Mouse (Mus musculus) G1E (cell line): ENCODE results near the gene Itsn1. TPM values are rescaled to one million over a fixed set of nuclear protein-coding genes. Genes with fewer than 3 reads are reported as not detected.
A peak's percentile ranks its signal among the peaks of the same experiment; 100 is the strongest.

Source experiments
- ATAC-seq: 2 replicates; pipeline ENCODE4 v1.8.0; 2016; ENCODE audit warnings: mild to moderate bottlenecking; ENCODE audit not compliant: insufficient number of reproducible peaks, poor library complexity, low FRiP score, severe bottlenecking; ENCODE audit errors: extremely low read depth
- DNase-seq: peaks from one replicate; pipeline ENCODE4 v3.0.0; 2012; ENCODE audit warnings: low spot score
- H3K27me3 ChIP-seq: 2 replicates; pipeline ENCODE4 v1.6.1; 2012; ENCODE audit warnings: mild to moderate bottlenecking, low read length, inconsistent platforms; ENCODE audit not compliant: insufficient read depth
- H3K36me3 ChIP-seq: replicated peaks from 2 replicates; pipeline ENCODE3; 2012; ENCODE audit warnings: mild to moderate bottlenecking, inconsistent platforms
- H3K4me1 ChIP-seq: 2 replicates; pipeline ENCODE4 v1.6.1; 2012; ENCODE audit warnings: low read depth, low read length, inconsistent platforms, mixed read lengths; ENCODE audit not compliant: insufficient read depth
- H3K4me3 ChIP-seq: 2 replicates; pipeline ENCODE4 v1.5.1; 2012; ENCODE audit warnings: low read depth, mild to moderate bottlenecking, inconsistent platforms, low read length, moderate library complexity, mixed read lengths
- H3K9me3 ChIP-seq: replicated peaks from 2 replicates; pipeline ENCODE4 v1.6.1; 2012; ENCODE audit warnings: inconsistent platforms
- CTCF ChIP-seq: IDR thresholded peaks from 2 replicates; pipeline ENCODE4 v1.5.1; 2012; ENCODE audit warnings: low read depth, low read length, inconsistent platforms, mixed read lengths
- GATA1 ChIP-seq: IDR thresholded peaks from 2 replicates; pipeline ENCODE4 v1.6.1; 2012; ENCODE audit warnings: borderline replicate concordance, low read length, inconsistent platforms, mixed read lengths
- GATA2 ChIP-seq: IDR thresholded peaks from 2 replicates; pipeline ENCODE4 v1.6.1; 2012; ENCODE audit warnings: low read depth, low read length, inconsistent platforms, borderline replicate concordance
- POLR2AphosphoS5 ChIP-seq: IDR thresholded peaks from 2 replicates; pipeline ENCODE4 v1.6.1; 2012; ENCODE audit warnings: low read depth, low read length, inconsistent platforms; ENCODE audit not compliant: insufficient replicate concordance
- TAL1 ChIP-seq: conservative IDR thresholded peaks from 2 replicates; pipeline ENCODE4 v1.6.1; 2012; ENCODE audit warnings: low read depth, low read length, inconsistent platforms, mixed read lengths
- polyA plus RNA-seq: library from polyadenylated mRNA; stranded (reverse); fragments of >175 nt; gene quantifications from 2 replicates; pipeline ENCODE4 v1.2.3, GENCODE M21; 2012
- total RNA-seq, 2 experiments: library from RNA; stranded (forward) in 1 of 2; stranded (reverse) in 1 of 2; fragments of 200-1000 nt in 1 of 2; fragments of >200 nt in 1 of 2; fragmentation: Nextera tagmentation in 1 of 2; gene quantifications; 2 replicates each; pipeline ENCODE4 v1.2.3; 2014 to 2017

The Itsn1 gene
- total and polyA plus RNA-seq, 3 experiments: 19.9 to 64.8 (median 32.6) TPM

DNA sequence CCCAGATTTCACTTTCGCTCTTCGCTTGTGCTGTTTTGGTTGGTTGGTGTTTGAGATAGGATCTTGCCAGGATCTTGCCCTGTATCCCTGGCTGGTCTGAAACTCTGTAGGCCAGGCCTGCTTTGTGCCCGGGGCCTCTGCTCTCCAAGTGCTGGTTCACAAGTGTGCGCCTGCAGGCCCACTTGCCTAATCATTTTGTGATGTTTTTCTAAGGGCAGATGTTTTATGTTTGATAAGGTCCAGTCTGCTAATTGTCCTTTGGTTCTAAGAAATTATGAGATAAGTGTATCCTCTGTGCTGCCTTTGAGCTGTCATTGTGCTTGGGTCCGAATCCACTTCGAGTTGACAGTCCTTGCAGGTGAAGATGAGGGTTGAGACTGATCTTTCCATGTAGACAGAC, 93.7 kb downstream of the Itsn1 start:
- Histone ChIP-seq H3K27me3 (no peaks in the 10 kb centered on the region), H3K9me3 (no peaks in the 10 kb centered on the region), H3K4me1 (peaks cover 63% of the 10 kb centered on the region), H3K36me3 (peaks cover 47% of the 10 kb centered on the region), H3K4me3 (peak overlapping the region; percentile 27; the same call in 1 of the 2 replicates)
- TF ChIP-seq TAL1: peak; percentile 54
- TF ChIP-seq POLR2AphosphoS5: no peak
- DNase-seq (peak; percentile 29), ATAC-seq (peak; percentile 69)

DNA sequence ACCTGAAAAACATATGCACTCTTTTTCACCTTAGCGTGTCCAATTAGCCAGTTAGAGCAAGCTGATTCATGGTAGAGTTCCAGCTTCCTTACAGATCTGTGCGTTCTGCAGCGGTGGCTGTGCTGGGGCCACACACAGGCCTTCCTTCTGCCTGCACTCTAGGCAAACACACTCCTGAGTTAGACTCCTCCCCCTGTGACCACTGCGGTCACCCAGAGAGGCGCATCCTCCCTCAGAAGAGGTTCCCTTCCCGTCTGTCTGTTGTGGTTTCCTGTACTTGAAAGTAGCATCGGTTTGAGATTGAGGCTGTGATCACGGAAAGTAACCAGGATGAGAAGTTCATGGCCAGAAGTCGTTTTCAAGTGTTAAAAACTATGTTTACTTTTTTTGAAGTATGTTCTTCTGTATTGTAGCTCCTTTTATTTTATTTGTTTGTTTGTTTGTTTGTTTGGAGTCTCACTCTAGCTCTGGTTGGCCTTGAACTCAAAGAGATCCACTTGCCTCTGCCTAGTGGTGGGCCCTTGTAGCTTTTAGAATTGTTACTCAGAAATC, 96.8 kb downstream of the Itsn1 start:
- Histone ChIP-seq H3K27me3 (no peaks in the 10 kb centered on the region), H3K4me3 (no peak overlapping the region), H3K9me3 (no peaks in the 10 kb centered on the region), H3K36me3 (peaks cover 42% of the 10 kb centered on the region), H3K4me1 (peaks cover 81% of the 10 kb centered on the region)
- TF ChIP-seq GATA1 (no peak), TAL1 (no peak), GATA2 (no peak), CTCF (no peak), POLR2AphosphoS5 (no peak)
- DNase-seq: peak; percentile 73
- peak; percentile 92 for ATAC-seq

GRCm38 (mm10) chr16:91826893-91827292, 97.8 kb downstream of the Itsn1 start:
- H3K9me3 ChIP-seq: no peaks in the 10 kb centered on the region
- H3K36me3 ChIP-seq: peaks cover 37% of the 10 kb centered on the region
- no peak overlapping the region for H3K4me3 ChIP-seq
- no peak for DNase-seq
- ATAC-seq: no peak
- H3K27me3 ChIP-seq: no peaks in the 10 kb centered on the region
- TF ChIP-seq GATA1 (no peak), TAL1 (no peak), CTCF (no peak), GATA2 (no peak), POLR2AphosphoS5 (no peak)
- H3K4me1 ChIP-seq: peaks cover 74% of the 10 kb centered on the region

GRCm38 (mm10) chr16:91827456-91827855, 98.4 kb downstream of the Itsn1 start:
- no peak for TF ChIP-seq GATA2
- TF ChIP-seq TAL1: no peak
- TF ChIP-seq CTCF: no peak
- no peak for TF ChIP-seq POLR2AphosphoS5
- TF ChIP-seq GATA1: no peak
- Histone ChIP-seq H3K4me3 (no peak overlapping the region), H3K36me3 (peaks cover 37% of the 10 kb centered on the region), H3K9me3 (no peaks in the 10 kb centered on the region), H3K4me1 (peaks cover 68% of the 10 kb centered on the region), H3K27me3 (no peaks in the 10 kb centered on the region)
- DNase-seq (no peak), ATAC-seq (no peak)

- DNase-seq (no peak), ATAC-seq (no peak)
- no peaks in the 10 kb centered on the region for H3K27me3 ChIP-seq
- H3K36me3 ChIP-seq: peaks cover 37% of the 10 kb centered on the region
- no peak for TF ChIP-seq CTCF
- TF ChIP-seq POLR2AphosphoS5: no peak
- TF ChIP-seq GATA2: no peak
- TF ChIP-seq TAL1: no peak
- no peak for TF ChIP-seq GATA1
- no peaks in the 10 kb centered on the region for H3K9me3 ChIP-seq
- H3K4me3 ChIP-seq: no peak overlapping the region
- peaks cover 61% of the 10 kb centered on the region for H3K4me1 ChIP-seq
Observed at GRCm38 (mm10) chr16:91828160-91828559, 99.1 kb downstream of the Itsn1 start.

- peaks cover 37% of the 10 kb centered on the region for H3K36me3 ChIP-seq
- no peaks in the 10 kb centered on the region for H3K27me3 ChIP-seq
- DNase-seq: no peak
- peaks cover 60% of the 10 kb centered on the region for H3K4me1 ChIP-seq
- no peak for ATAC-seq
- no peak overlapping the region for H3K4me3 ChIP-seq
- no peak for TF ChIP-seq GATA2
- TF ChIP-seq POLR2AphosphoS5: no peak
- no peak for TF ChIP-seq CTCF
- no peak for TF ChIP-seq GATA1
- no peaks in the 10 kb centered on the region for H3K9me3 ChIP-seq
Observed at GRCm38 (mm10) chr16:91828603-91829002, 99.5 kb downstream of the Itsn1 start.

DNA sequence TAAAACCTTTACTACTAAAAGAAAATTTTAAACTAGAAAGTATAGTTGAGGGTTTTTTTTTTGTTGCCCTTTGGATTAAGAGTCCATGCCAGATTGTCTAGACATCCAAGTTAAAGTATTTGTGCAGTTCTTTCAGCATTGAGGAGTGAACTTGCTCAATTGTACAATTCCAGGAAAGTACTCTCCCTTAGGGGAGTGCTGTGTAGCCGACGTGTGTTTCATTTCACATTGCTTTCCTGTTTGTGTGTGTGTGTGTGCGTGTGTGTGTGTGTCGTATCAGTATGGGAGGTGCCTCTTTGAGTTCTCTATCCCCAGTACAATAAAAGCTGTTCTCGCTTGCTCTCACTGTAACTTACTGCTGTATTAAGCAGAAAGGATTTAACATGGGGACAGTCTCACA, 100.0 kb downstream of the Itsn1 start:
- TF ChIP-seq POLR2AphosphoS5: no peak
- no peak for TF ChIP-seq GATA2
- TF ChIP-seq GATA1: no peak
- no peak for TF ChIP-seq CTCF
- no peak for TF ChIP-seq TAL1
- Histone ChIP-seq H3K9me3 (no peaks in the 10 kb centered on the region), H3K27me3 (no peaks in the 10 kb centered on the region), H3K4me1 (peaks cover 54% of the 10 kb centered on the region), H3K4me3 (no peak overlapping the region), H3K36me3 (peaks cover 37% of the 10 kb centered on the region)
- ATAC-seq (no peak), DNase-seq (no peak)
